Mouse (Mus musculus) intestine, embryonic 16.5 days (tissue): ENCODE measurements at regions not wholly inside any gene's neighbourhood (a gene's known extent, or its start where the extent isn't known, plus 50 kb on each side); places are given as distances from the start of the nearest gene placed in this dataset.
"Not testable (repeated sequence)": the region's sequence is repeated elsewhere in the genome, so short reads cannot be mapped to it uniquely, and the experiment has no call there.

Experiments
- ATAC-seq: fragments of 200-750 bp; cut with Nextera tagmentation; 2 replicates; pipeline ENCODE4 v1.8.0; 2017; ENCODE audit warnings: moderate TSS enrichment, moderate library complexity
- H3K27ac ChIP-seq: fragments of 300-500 bp; sonication (generic); 2 replicates; pipeline ENCODE4 v1.5.1; 2014; ENCODE audit warnings: mild to moderate bottlenecking, low read length
- H3K27me3 ChIP-seq: fragments of 300-500 bp; sonication (generic); replicated peaks from 2 replicates; pipeline ENCODE4 v1.6.1; 2014; ENCODE audit warnings: low read length, control low read depth, mixed read lengths; ENCODE audit not compliant: control insufficient read depth, insufficient read depth
- H3K36me3 ChIP-seq: fragments of 300-500 bp; sonication (generic); 2 replicates; pipeline ENCODE4 v1.6.1; 2014; ENCODE audit warnings: low read length, control low read depth; ENCODE audit not compliant: control insufficient read depth, insufficient read depth
- H3K4me1 ChIP-seq: fragments of 300-500 bp; sonication (generic); 2 replicates; pipeline ENCODE4 v1.6.1; 2014; ENCODE audit warnings: low read length, control low read depth, mixed read lengths; ENCODE audit not compliant: control insufficient read depth, insufficient read depth
- H3K4me2 ChIP-seq: fragments of 300-500 bp; sonication (generic); 2 replicates; pipeline ENCODE4 v1.6.1; 2014; ENCODE audit warnings: low read depth, low read length, control low read depth
- H3K4me3 ChIP-seq: fragments of 300-500 bp; sonication (generic); 2 replicates; pipeline ENCODE4 v1.5.1; 2014; ENCODE audit warnings: mild to moderate bottlenecking, low read length
- H3K9ac ChIP-seq: fragments of 300-500 bp; sonication (generic); 2 replicates; pipeline ENCODE4 v1.6.1; 2014; ENCODE audit warnings: low read depth, low read length
- H3K9me3 ChIP-seq: fragments of 300-500 bp; sonication (generic); 2 replicates; pipeline ENCODE4 v1.6.1; 2016; ENCODE audit warnings: low read length, control low read depth; ENCODE audit not compliant: control insufficient read depth
- WGBS: fragments of 180-500 bp; shearing (Covaris S2); extraction: QIAGEN DNeasy Blood & Tissue Kit; methylation state at CpG from one replicate; pipeline ENCODE4 v1.1.7; 2014; 5-methylcytosine and 5-hydroxymethylcytosine counted together

DNA sequence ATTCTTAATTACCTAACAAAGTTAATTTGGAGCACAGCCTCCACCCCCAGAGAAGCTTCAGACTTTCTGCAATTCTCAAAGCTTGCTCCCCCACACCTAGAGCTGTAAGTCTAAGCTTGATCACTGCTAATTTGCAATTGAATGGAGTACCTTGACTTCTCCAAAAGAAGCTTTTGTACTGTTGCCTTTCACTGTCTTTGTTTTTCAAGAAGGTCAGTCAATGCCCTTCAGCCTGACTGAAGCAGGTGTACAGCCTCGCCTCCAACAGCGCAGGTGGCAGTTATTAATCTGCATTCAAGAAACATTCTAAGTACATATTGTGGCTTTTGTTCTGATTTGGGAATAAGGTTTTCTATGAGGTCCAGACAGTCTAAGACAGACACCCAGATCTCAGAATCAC lies 201.7 kb upstream of the Cntn5 start:
- no peaks in the 10 kb centered on the region for H3K4me1 ChIP-seq
- 91% methylated on average over 2 of the region's 2 CpGs for WGBS
- no peaks in the 10 kb centered on the region for H3K9me3 ChIP-seq
- H3K27ac ChIP-seq, result no peak overlapping the region
- no peak overlapping the region for H3K4me3 ChIP-seq
- H3K27me3 ChIP-seq, result no peaks in the 10 kb centered on the region
- H3K9ac ChIP-seq, result no peak overlapping the region
- no peaks in the 10 kb centered on the region for H3K36me3 ChIP-seq
- ATAC-seq, result no peak
- no peak overlapping the region for H3K4me2 ChIP-seq

- WGBS, result 89% methylated on average over 4 of the region's 4 CpGs
- H3K4me1 ChIP-seq, result no peaks in the 10 kb centered on the region
- no peaks in the 10 kb centered on the region for H3K27me3 ChIP-seq
Observed at GRCm38 (mm10) chr9:11103448-11103847, 198.9 kb upstream of the Cntn5 start.

DNA sequence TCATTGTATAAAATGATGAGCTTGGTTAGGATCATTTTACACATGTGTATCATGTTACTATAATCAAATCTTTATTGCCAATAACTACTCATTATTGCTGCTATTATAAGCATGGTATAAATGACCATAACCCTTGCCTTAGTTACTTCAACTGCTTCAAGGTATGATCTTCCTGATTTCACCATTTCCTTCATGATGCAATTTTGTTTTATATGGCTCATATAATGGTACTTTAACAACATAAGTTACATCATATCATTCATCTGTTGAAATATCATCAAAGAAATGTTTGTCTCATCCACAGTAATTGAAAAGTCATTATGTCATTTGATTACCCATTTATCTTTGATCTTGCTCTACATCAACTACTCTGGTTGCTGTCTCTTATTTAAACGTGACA lies 188.3 kb upstream of the Cntn5 start:
- Histone ChIP-seq H3K9ac (no peak overlapping the region), H3K4me1 (no peaks in the 10 kb centered on the region), H3K27ac (no peak overlapping the region), H3K4me3 (no peak overlapping the region), H3K9me3 (no peaks in the 10 kb centered on the region), H3K36me3 (no peaks in the 10 kb centered on the region), H3K4me2 (no peak overlapping the region), H3K27me3 (no peaks in the 10 kb centered on the region)
- 72% methylated on average over 1 of the region's 1 CpGs for WGBS
- no peak for ATAC-seq

More at GRCm38 (mm10) chr9:11103448-11103847, 198.9 kb upstream of the Cntn5 start:
- Histone ChIP-seq H3K36me3 (no peaks in the 10 kb centered on the region), H3K27ac (no peak overlapping the region), H3K4me3 (no peak overlapping the region), H3K4me2 (no peak overlapping the region), H3K9me3 (no peaks in the 10 kb centered on the region), H3K9ac (no peak overlapping the region)
- ATAC-seq, result no peak

GRCm38 (mm10) chr9:11067125-11067524 lies 162.6 kb upstream of the Cntn5 start:
- WGBS, result 62% methylated on average over 2 of the region's 2 CpGs
- H3K4me1 ChIP-seq, ATAC-seq, H3K27ac ChIP-seq, H3K4me3 ChIP-seq, H3K27me3 ChIP-seq, H3K9ac ChIP-seq, H3K4me2 ChIP-seq, H3K9me3 ChIP-seq, H3K36me3 ChIP-seq: not testable (repeated sequence)

GRCm38 (mm10) chr9:11062856-11063255 lies 158.3 kb upstream of the Cntn5 start:
- H3K27me3 ChIP-seq, result no peaks in the 10 kb centered on the region
- no peak overlapping the region for H3K9ac ChIP-seq
- H3K4me3 ChIP-seq, result no peak overlapping the region
- H3K4me2 ChIP-seq, result no peak overlapping the region
- no peaks in the 10 kb centered on the region for H3K9me3 ChIP-seq
- no peaks in the 10 kb centered on the region for H3K36me3 ChIP-seq
- WGBS, result 80% methylated on average over 1 of the region's 1 CpGs
- ATAC-seq, result no peak
- no peak overlapping the region for H3K27ac ChIP-seq
- H3K4me1 ChIP-seq, result no peaks in the 10 kb centered on the region
